Mouse (Mus musculus) midbrain, embryonic 16.5 days (tissue): ENCODE data around the gene Unc13b. TPM values are rescaled to one million over a fixed set of nuclear protein-coding genes. Genes with fewer than 3 reads are reported as not detected.
"Not testable (repeated sequence)": the region's sequence is repeated elsewhere in the genome, so short reads cannot be mapped to it uniquely, and the experiment has no call there.

Experiments used
- ATAC-seq: fragments of 200-750 bp; cut with Nextera tagmentation; 2 replicates; pipeline ENCODE4 v1.8.0; 2017; ENCODE audit warnings: moderate TSS enrichment
- H3K27ac ChIP-seq: fragments of 300-500 bp; sonication (generic); 2 replicates; pipeline ENCODE4 v1.5.1; 2014; ENCODE audit warnings: mild to moderate bottlenecking, low read length, mixed read lengths
- H3K27me3 ChIP-seq: fragments of 300-500 bp; sonication (generic); 2 replicates; pipeline ENCODE4 v1.6.1; 2014; ENCODE audit warnings: low read depth, low read length, mixed read lengths; ENCODE audit not compliant: control insufficient read depth, insufficient read depth
- H3K36me3 ChIP-seq: fragments of 300-500 bp; sonication (generic); 2 replicates; pipeline ENCODE4 v1.6.1; 2014; ENCODE audit warnings: mild to moderate bottlenecking, low read length, moderate library complexity, mixed read lengths; ENCODE audit not compliant: control insufficient read depth, insufficient read depth
- H3K4me1 ChIP-seq: fragments of 300-500 bp; sonication (generic); 2 replicates; pipeline ENCODE4 v1.6.1; 2014; ENCODE audit warnings: mild to moderate bottlenecking, low read length, mixed read lengths; ENCODE audit not compliant: control insufficient read depth, insufficient read depth
- H3K4me2 ChIP-seq: fragments of 300-500 bp; sonication (generic); 2 replicates; pipeline ENCODE4 v1.6.1; 2014; ENCODE audit warnings: mild to moderate bottlenecking, low read length, mixed read lengths
- H3K4me3 ChIP-seq: fragments of 300-500 bp; sonication (generic); 2 replicates; pipeline ENCODE4 v1.5.1; 2014; ENCODE audit warnings: low read depth, mild to moderate bottlenecking, low read length, moderate library complexity, mixed read lengths
- H3K9ac ChIP-seq: fragments of 300-500 bp; sonication (generic); 2 replicates; pipeline ENCODE4 v1.6.1; 2014; ENCODE audit warnings: low read depth, low read length, mixed read lengths
- H3K9me3 ChIP-seq: fragments of 300-500 bp; sonication (generic); replicated peaks from 2 replicates; pipeline ENCODE4 v1.6.1; 2014; ENCODE audit warnings: mild to moderate bottlenecking, low read length, mixed read lengths; ENCODE audit not compliant: control insufficient read depth, poor library complexity, severe bottlenecking
- WGBS: fragments of 180-500 bp; shearing (Covaris S2); extraction: QIAGEN DNeasy Blood & Tissue Kit; methylation state at CpG from one replicate; pipeline ENCODE4 v1.1.7; 2014; 5-methylcytosine and 5-hydroxymethylcytosine counted together
- polyA plus RNA-seq: library from polyadenylated mRNA; unstranded; fragments of >200 nt; fragmentation: Nextera tagmentation; extraction: Ambion mirVana; gene quantifications from 2 replicates; pipeline ENCODE4 v1.2.1, GENCODE M21; 2015

Unc13b gene
- polyA plus RNA-seq, 1 experiment from 2014 or later, result 19.5 TPM

- H3K27me3 ChIP-seq, result no peaks in the 10 kb centered on the region
- no peak overlapping the region for H3K9ac ChIP-seq
- no peaks in the 10 kb centered on the region for H3K9me3 ChIP-seq
- H3K4me3 ChIP-seq, result no peak overlapping the region
- no peak overlapping the region for H3K27ac ChIP-seq
- ATAC-seq, result no peak
- no peak overlapping the region for H3K4me2 ChIP-seq
- no peaks in the 10 kb centered on the region for H3K36me3 ChIP-seq
- H3K4me1 ChIP-seq, result no peaks in the 10 kb centered on the region
- WGBS, result 76% methylated on average over 2 of the region's 2 CpGs
Observed at GRCm38 (mm10) chr4:43114512-43114911, 55.8 kb downstream of the Unc13b start.

GRCm38 (mm10) chr4:43114946-43115345, 56.2 kb downstream of the Unc13b start:
- Histone ChIP-seq H3K36me3 (no peaks in the 10 kb centered on the region), H3K4me1 (no peaks in the 10 kb centered on the region), H3K9ac (no peak overlapping the region), H3K4me2 (no peak overlapping the region), H3K27ac (no peak overlapping the region), H3K4me3 (no peak overlapping the region), H3K9me3 (no peaks in the 10 kb centered on the region), H3K27me3 (no peaks in the 10 kb centered on the region)
- ATAC-seq, result no peak
- 19% methylated on average over 2 of the region's 2 CpGs for WGBS

GRCm38 (mm10) chr4:43116249-43116648, 57.5 kb downstream of the Unc13b start:
- Histone ChIP-seq H3K27me3 (no peaks in the 10 kb centered on the region), H3K4me1 (no peaks in the 10 kb centered on the region)

GRCm38 (mm10) chr4:43129750-43130149, 71.0 kb downstream of the Unc13b start:
- Histone ChIP-seq H3K4me1 (no peaks in the 10 kb centered on the region), H3K36me3 (no peaks in the 10 kb centered on the region), H3K4me3 (no peak overlapping the region), H3K9me3 (no peaks in the 10 kb centered on the region), H3K9ac (no peak overlapping the region), H3K27ac (no peak overlapping the region), H3K27me3 (no peaks in the 10 kb centered on the region), H3K4me2 (no peak overlapping the region)
- no peak for ATAC-seq
- WGBS, result 83% methylated on average over 3 of the region's 3 CpGs

More at GRCm38 (mm10) chr4:43116249-43116648, 57.5 kb downstream of the Unc13b start:
- H3K4me3 ChIP-seq, result no peak overlapping the region
- no peak overlapping the region for H3K9ac ChIP-seq
- H3K9me3 ChIP-seq, result no peaks in the 10 kb centered on the region
- no peak overlapping the region for H3K27ac ChIP-seq
- no peaks in the 10 kb centered on the region for H3K36me3 ChIP-seq
- ATAC-seq, result no peak
- H3K4me2 ChIP-seq, result no peak overlapping the region
- 93% methylated on average over 2 of the region's 2 CpGs for WGBS

- ATAC-seq, result no peak
- WGBS, result 88% methylated on average over 1 of the region's 1 CpGs
Observed at GRCm38 (mm10) chr4:43142610-43143009, 83.9 kb downstream of the Unc13b start.

GRCm38 (mm10) chr4:43152413-43152812, 93.7 kb downstream of the Unc13b start:
- not testable (repeated sequence) for H3K4me3 ChIP-seq, H3K4me1 ChIP-seq, H3K9me3 ChIP-seq, ATAC-seq, H3K4me2 ChIP-seq, H3K36me3 ChIP-seq, H3K27me3 ChIP-seq, H3K27ac ChIP-seq, H3K9ac ChIP-seq
- WGBS, result 94% methylated on average over 4 of the region's 4 CpGs

More at GRCm38 (mm10) chr4:43142610-43143009, 83.9 kb downstream of the Unc13b start:
- Histone ChIP-seq H3K4me3 (no peak overlapping the region), H3K27me3 (no peaks in the 10 kb centered on the region), H3K4me2 (no peak overlapping the region), H3K9ac (no peak overlapping the region), H3K36me3 (no peaks in the 10 kb centered on the region), H3K9me3 (no peaks in the 10 kb centered on the region), H3K4me1 (no peaks in the 10 kb centered on the region), H3K27ac (no peak overlapping the region)

DNA sequence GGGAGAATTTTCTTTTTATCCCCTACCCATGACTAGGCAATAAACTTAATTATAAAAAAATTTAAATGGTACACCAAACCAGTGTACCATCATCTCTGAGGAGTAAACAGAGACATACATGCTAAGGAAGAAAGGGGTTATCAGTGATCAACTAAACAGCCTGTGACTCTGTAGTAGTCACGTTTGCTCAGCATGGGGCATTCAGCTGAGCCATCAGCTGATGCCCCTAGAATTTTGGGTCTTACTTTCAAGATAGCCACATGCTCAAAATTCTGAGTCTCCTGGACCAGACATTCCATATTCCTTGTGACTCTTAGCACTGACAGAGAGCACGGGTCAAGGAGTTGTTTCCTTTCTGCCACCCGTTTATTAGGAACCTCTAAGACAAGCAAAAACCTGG, 101.3 kb downstream of the Unc13b start:
- WGBS, result 51% methylated on average over 3 of the region's 3 CpGs
- no peak overlapping the region for H3K9ac ChIP-seq
- H3K27ac ChIP-seq, result no peak overlapping the region
- no peaks in the 10 kb centered on the region for H3K27me3 ChIP-seq
- H3K4me2 ChIP-seq, result no peak overlapping the region
- H3K36me3 ChIP-seq, result no peaks in the 10 kb centered on the region
- no peaks in the 10 kb centered on the region for H3K9me3 ChIP-seq
- no peaks in the 10 kb centered on the region for H3K4me1 ChIP-seq
- no peak for ATAC-seq
- H3K4me3 ChIP-seq, result no peak overlapping the region

DNA sequence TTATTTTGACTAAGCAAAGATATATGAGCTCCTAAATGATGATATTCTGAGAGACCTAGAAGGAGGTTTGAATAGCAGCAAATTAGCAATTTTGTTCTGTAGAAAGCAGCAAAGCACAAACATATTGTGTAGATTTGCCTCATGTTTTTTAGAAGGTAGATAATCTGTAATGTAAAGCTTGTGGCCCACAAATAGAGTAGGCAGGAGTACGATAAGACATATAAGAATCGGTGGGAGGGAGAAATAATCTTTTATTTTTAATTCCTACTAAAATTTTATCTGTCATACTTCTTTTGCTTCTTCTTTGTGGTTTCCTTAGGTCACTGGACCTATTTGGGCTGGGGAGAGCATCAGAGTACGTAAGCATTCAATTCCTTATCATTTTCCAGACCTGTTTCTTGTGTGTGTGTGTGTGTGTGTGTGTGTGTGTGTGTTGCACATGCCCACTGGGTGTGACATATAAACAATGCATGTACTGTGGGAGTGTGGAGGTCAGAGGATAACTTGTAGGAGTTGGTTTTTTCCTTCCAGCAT, 102.4 kb downstream of the Unc13b start:
- H3K4me2 ChIP-seq, result no peak overlapping the region
- 95% methylated on average over 3 of the region's 3 CpGs for WGBS
- no peaks in the 10 kb centered on the region for H3K27me3 ChIP-seq

DNA sequence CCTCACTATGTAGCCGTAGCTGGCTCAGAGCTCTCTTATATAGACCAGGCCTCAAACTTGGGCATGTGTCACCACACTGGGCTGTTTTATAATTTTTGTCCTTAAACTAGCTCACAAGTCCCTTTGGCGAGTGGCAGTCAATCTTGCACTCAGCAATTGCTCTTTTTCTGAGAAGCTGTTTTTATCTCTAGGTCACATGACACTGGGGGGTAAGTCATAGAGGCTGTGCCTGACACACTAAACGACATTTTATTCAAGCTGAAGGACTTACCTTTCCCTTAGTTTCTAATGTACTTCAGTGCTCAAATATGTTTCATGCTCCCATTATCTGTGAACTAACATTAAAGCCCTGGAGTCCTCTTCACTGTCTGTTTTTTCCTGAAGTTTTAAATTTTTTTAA, 104.5 kb downstream of the Unc13b start:
- Histone ChIP-seq H3K9ac (no peak overlapping the region), H3K27me3 (no peaks in the 10 kb centered on the region), H3K4me3 (no peak overlapping the region), H3K27ac (no peak overlapping the region), H3K4me2 (no peak overlapping the region), H3K4me1 (no peaks in the 10 kb centered on the region), H3K9me3 (no peaks in the 10 kb centered on the region), H3K36me3 (peaks cover 3% of the 10 kb centered on the region; the same call in 1 of the 2 replicates)
- no peak for ATAC-seq
- 75% methylated on average over 3 of the region's 3 CpGs for WGBS

More for the DNA sequence above, 102.4 kb downstream of the Unc13b start:
- Histone ChIP-seq H3K4me1 (no peaks in the 10 kb centered on the region), H3K9ac (no peak overlapping the region), H3K36me3 (peaks cover 3% of the 10 kb centered on the region; the same call in 1 of the 2 replicates), H3K4me3 (no peak overlapping the region), H3K9me3 (no peaks in the 10 kb centered on the region), H3K27ac (no peak overlapping the region)
- ATAC-seq, result no peak
